Mouse (Mus musculus): Measurements from ENCODE around the gene Gm9733. TPM values are rescaled to one million over a fixed set of nuclear protein-coding genes. Genes with fewer than 3 reads are reported as not detected.
"Not testable (repeated sequence)": the region's sequence is repeated elsewhere in the genome, so short reads cannot be mapped to it uniquely, and the experiment has no call there.

Gene Gm9733
- total RNA-seq (2021), result not detected in 2 replicates
- long read RNA-seq, experiment 1, result 0 reads
- long read RNA-seq, experiment 2, result 0 reads

DNA sequence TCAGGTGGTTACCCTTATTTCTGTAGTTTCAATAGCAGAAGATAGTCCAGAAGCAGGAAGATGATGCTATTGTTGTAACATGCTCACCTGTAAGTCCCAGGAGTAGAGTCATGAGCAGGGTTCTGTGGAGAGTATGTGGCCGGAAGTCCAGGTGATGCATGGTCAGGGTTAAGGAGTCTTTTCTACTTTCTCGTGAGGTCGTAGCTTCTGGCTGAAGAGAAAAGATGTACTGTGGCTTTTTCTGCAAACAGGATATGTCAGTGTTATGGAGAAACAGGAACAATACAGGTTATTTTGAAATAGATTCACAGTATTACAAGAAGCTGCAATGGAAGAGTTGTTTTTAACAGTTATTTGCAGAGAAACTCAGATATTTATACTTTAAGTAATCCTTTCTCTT lies at the start of gene Gm9733:
Gm9733 (minus strand) TSS at position 240 of the 400 bp plus-strand sequence.
- no peak for DNase-seq

- not testable (repeated sequence) for DNase-seq
These were observed 23.6 kb upstream of the Gm9733 start for GRCm38 (mm10) chr3:15355690-15356089.

- DNase-seq, result not testable (repeated sequence)
These were observed 18.2 kb upstream of the Gm9733 start for GRCm38 (mm10) chr3:15350318-15350717.

GRCm38 (mm10) chr3:15345606-15346005 lies 13.5 kb upstream of the Gm9733 start:
- not testable (repeated sequence) for DNase-seq

- DNase-seq, result no peak
These were observed 8.2 kb upstream of the Gm9733 start for GRCm38 (mm10) chr3:15340287-15340686.

- DNase-seq, result no peak
These were observed 2.1 kb upstream of the Gm9733 start for GRCm38 (mm10) chr3:15334182-15334581.

DNA sequence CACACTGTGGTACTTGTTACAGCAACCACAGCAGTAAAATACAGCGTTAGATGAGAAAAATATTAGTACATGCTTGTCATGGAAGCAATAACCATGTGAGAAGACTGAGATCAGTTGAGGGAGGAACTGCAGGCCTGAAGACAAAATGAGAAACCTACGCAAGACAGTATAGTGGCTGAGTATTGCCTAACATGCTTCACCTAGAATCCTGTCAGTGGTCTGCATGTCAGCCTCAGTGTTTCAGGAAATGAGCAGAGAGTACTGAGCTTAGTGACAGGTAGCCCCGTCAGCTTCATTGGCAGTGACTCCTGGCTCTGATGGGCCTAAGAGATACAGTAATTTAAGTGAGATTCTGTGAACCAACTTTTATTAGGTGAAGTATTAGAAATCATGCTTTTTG lies 557 bp downstream of the Gm9733 start:
- no peak for DNase-seq

DNA sequence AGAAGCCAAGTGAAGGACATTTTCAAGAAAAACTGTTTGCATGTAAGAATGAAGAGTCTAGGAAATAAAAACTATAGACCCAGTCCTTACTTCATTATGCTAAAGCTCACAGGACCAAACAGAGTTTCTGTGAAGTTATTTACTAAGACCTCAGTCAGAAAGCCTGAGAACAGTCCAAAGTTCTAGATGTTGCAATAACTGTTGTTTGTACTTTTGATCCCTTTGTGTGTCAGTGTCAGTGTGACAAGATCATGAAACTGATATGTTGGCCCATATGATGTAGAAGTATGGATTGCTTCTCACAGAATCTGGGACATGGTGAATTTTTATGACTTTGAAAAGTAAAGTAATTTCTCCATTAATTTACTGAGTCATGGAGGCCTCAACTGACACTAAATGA lies 2.6 kb downstream of the Gm9733 start:
- no peak for DNase-seq

- no peak for DNase-seq
These were observed 47.4 kb downstream of the Gm9733 start for GRCm38 (mm10) chr3:15284424-15285328.

GRCm38 (mm10) chr3:15275899-15276526 lies 56.1 kb downstream of the Gm9733 start:
- DNase-seq, result no peak

- DNase-seq, result peak; percentile 7
These were observed 67.7 kb downstream of the Gm9733 start for GRCm38 (mm10) chr3:15264450-15264849.

- DNase-seq, result no peak
These were observed 76.4 kb downstream of the Gm9733 start for GRCm38 (mm10) chr3:15255726-15256125.

Other genes with a start within 250 kb of the Gm9733 start
- gene Sirpb1a, start 94.2 kb upstream of the Gm9733 start, total RNA-seq (2021), result not detected in 2 replicates
- 0.34 TPM in 1 of 2 replicates, not detected in the other for gene Sirpb1b, start 242.8 kb upstream of the Gm9733 start, total RNA-seq (2021)

All from adrenal gland, postnatal 14 days (tissue).